Comparison of ENCODE assay signal across 24 mouse cellular contexts in the genomic region with DNA sequence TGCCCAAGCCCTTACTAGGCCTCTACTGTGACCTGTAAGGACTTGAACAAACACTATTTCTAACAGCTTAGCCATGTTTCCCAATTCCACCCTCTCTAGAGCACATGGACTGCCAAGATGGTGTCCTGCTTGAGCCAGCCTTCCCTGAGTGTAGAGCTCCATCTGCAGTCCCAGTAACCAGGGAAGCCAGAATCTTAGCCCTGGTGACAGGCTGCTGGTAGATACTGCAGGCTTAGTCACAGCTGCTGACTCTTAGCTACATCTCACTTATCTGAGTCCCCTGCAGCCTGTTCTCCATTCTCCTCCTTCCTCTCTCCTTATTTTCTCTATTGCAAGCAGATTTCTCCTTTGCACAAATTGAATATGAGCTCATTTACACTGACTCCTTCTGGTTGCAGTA.
"Had no signal": no experiment of that assay in that cellular context is flagged by ENCODE, and none has a peak within 500 bp of the region (broad histone marks: within the 10 kb centered on the region; RNA-seq: fewer than 3 reads in every experiment).

No protein-coding gene starts in this region.

- H3K27ac ChIP-seq: kidney, postnatal 0 days; layer of hippocampus, adult 2 months; left cerebral cortex, adult 2 months; limb, embryonic 12.5 days; limb, embryonic 15.5 days; liver, embryonic 14.5 days; macrophage; midbrain, embryonic 12.5 days; midbrain, embryonic 15.5 days; neural tube, embryonic 12.5 days; neural tube, embryonic 15.5 days; stomach, postnatal 0 days had no signal

- ATAC-seq: liver, postnatal 0 days; midbrain, embryonic 15.5 days had no signal

- H3K36me3 ChIP-seq: limb, embryonic 12.5 days; limb, embryonic 15.5 days; midbrain, embryonic 12.5 days; midbrain, embryonic 15.5 days; neural tube, embryonic 12.5 days; neural tube, embryonic 15.5 days had no signal

- H3K4me2 ChIP-seq: limb, embryonic 12.5 days; limb, embryonic 15.5 days; liver, embryonic 11.5 days; midbrain, embryonic 12.5 days; midbrain, embryonic 15.5 days; neural tube, embryonic 12.5 days; neural tube, embryonic 15.5 days had no signal

- H3K27me3 ChIP-seq: limb, embryonic 12.5 days; limb, embryonic 15.5 days; midbrain, embryonic 12.5 days; midbrain, embryonic 15.5 days; neural tube, embryonic 12.5 days; neural tube, embryonic 15.5 days had no signal

- H3K4me3 ChIP-seq: layer of hippocampus, adult 2 months; left cerebral cortex, adult 2 months; limb, embryonic 12.5 days; limb, embryonic 15.5 days; midbrain, embryonic 12.5 days; midbrain, embryonic 15.5 days; neural tube, embryonic 12.5 days; neural tube, embryonic 15.5 days had no signal

- DNase-seq: kidney, adult 2 months; kidney, postnatal 25 days; layer of hippocampus, postnatal 36 days; left cerebral cortex, postnatal 4 days; liver, postnatal 0 days; right cerebral cortex, adult 18-20 months; right cerebral cortex, postnatal 14 days; right cerebral cortex, postnatal 4 days; thymus, adult 2 months; thymus, postnatal 14 days; thymus, postnatal 4 days had no signal

- H3K4me1 ChIP-seq: limb, embryonic 12.5 days; limb, embryonic 15.5 days; midbrain, embryonic 12.5 days; midbrain, embryonic 15.5 days; neural tube, embryonic 12.5 days; neural tube, embryonic 15.5 days had no signal

- H3K9me3 ChIP-seq: limb, embryonic 12.5 days; limb, embryonic 15.5 days; midbrain, embryonic 12.5 days; midbrain, embryonic 15.5 days; neural tube, embryonic 12.5 days; neural tube, embryonic 15.5 days had no signal

- H3K9ac ChIP-seq: limb, embryonic 12.5 days; limb, embryonic 15.5 days; liver, embryonic 14.5 days; liver, postnatal 0 days; midbrain, embryonic 12.5 days; midbrain, embryonic 15.5 days; neural tube, embryonic 12.5 days; neural tube, embryonic 15.5 days had no signal
